Mouse (Mus musculus) heart, embryonic 12.5 days (tissue): ENCODE data around the gene Polm. TPM values are rescaled to one million over a fixed set of nuclear protein-coding genes. Genes with fewer than 3 reads are reported as not detected.

Experiments
- ATAC-seq: fragments of 200-750 bp; cut with Nextera tagmentation; 2 replicates; pipeline ENCODE4 v1.8.0; 2017; ENCODE audit warnings: moderate TSS enrichment, moderate library complexity; ENCODE audit not compliant: insufficient number of reproducible peaks, low FRiP score
- H3K27ac ChIP-seq: fragments of 300-500 bp; sonication (generic); 2 replicates; pipeline ENCODE4 v1.5.1; 2016; ENCODE audit warnings: mild to moderate bottlenecking, moderate library complexity; ENCODE audit not compliant: poor library complexity, severe bottlenecking
- H3K27me3 ChIP-seq: fragments of 300-500 bp; sonication (generic); replicated peaks from 2 replicates; pipeline ENCODE4 v1.6.1; 2016; ENCODE audit warnings: mild to moderate bottlenecking, moderate library complexity
- H3K36me3 ChIP-seq: fragments of 300-500 bp; sonication (generic); 2 replicates; pipeline ENCODE4 v1.6.1; 2016; ENCODE audit warnings: mild to moderate bottlenecking, moderate library complexity
- H3K4me1 ChIP-seq: fragments of 300-500 bp; sonication (generic); replicated peaks from 2 replicates; pipeline ENCODE4 v1.6.1; 2016; ENCODE audit warnings: mild to moderate bottlenecking
- H3K4me2 ChIP-seq: fragments of 300-500 bp; sonication (generic); 2 replicates; pipeline ENCODE4 v1.6.1; 2016; ENCODE audit warnings: mild to moderate bottlenecking, moderate library complexity
- H3K4me3 ChIP-seq: fragments of 300-500 bp; sonication (generic); 2 replicates; pipeline ENCODE4 v1.5.1; 2016; ENCODE audit warnings: mild to moderate bottlenecking
- H3K9ac ChIP-seq: fragments of 300-500 bp; sonication (generic); 2 replicates; pipeline ENCODE4 v1.6.1; 2016; ENCODE audit warnings: mild to moderate bottlenecking, moderate library complexity
- H3K9me3 ChIP-seq: fragments of 300-500 bp; sonication (generic); replicated peaks from 2 replicates; pipeline ENCODE4 v1.6.1; 2016; ENCODE audit warnings: mild to moderate bottlenecking, moderate library complexity
- WGBS: fragments of 180-500 bp; shearing (Covaris S2); methylation state at CpG from one replicate; pipeline ENCODE4 v1.1.7; 2016; 5-methylcytosine and 5-hydroxymethylcytosine counted together
- polyA plus RNA-seq: library from polyadenylated mRNA; unstranded; fragments of >200 nt; fragmentation: Nextera tagmentation; extraction: Ambion mirVana; gene quantifications from 2 replicates; pipeline ENCODE4 v1.2.1, GENCODE M21; 2016

Gene Polm
- polyA plus RNA-seq, 1 experiment from 2014 or later: 8.4 TPM

- WGBS: 61% methylated on average over 3 of the region's 3 CpGs
- no peak for ATAC-seq
- Histone ChIP-seq H3K4me3 (peak overlapping the region; percentile 91; the same call in 1 of the 2 replicates), H3K9me3 (no peaks in the 10 kb centered on the region), H3K36me3 (peaks cover 37% of the 10 kb centered on the region), H3K27ac (no peak overlapping the region), H3K9ac (peak overlapping the region; percentile 86), H3K4me1 (peaks cover 22% of the 10 kb centered on the region), H3K27me3 (no peaks in the 10 kb centered on the region), H3K4me2 (peak overlapping the region; percentile 83)
These were observed 48.0 kb downstream of the Polm start for GRCm38 (mm10) chr11:5789754-5790333.

- peak; percentile 6; the same call in 1 of the 2 replicates for ATAC-seq
- peak overlapping the region; percentile 83 for H3K4me2 ChIP-seq
- peak overlapping the region; percentile 86 for H3K9ac ChIP-seq
- H3K36me3 ChIP-seq: peaks cover 31% of the 10 kb centered on the region
- 65% methylated on average over 6 of the region's 6 CpGs for WGBS
- H3K9me3 ChIP-seq: no peaks in the 10 kb centered on the region
- peak overlapping the region; percentile 94 for H3K27ac ChIP-seq
- peak overlapping the region; percentile 91 for H3K4me3 ChIP-seq
- no peaks in the 10 kb centered on the region for H3K27me3 ChIP-seq
- H3K4me1 ChIP-seq: peaks cover 22% of the 10 kb centered on the region
These were observed 48.6 kb downstream of the Polm start for GRCm38 (mm10) chr11:5789071-5789753.

- peak within 1 kb of the TSS; percentile 83 for H3K4me2 ChIP-seq
- H3K9me3 ChIP-seq: no peaks in the 10 kb centered on the region
- H3K9ac ChIP-seq: peak within 1 kb of the TSS; percentile 86
- peaks cover 24% of the 10 kb centered on the region for H3K36me3 ChIP-seq
- ATAC-seq: peak; percentile 96
- peak within 1 kb of the TSS; percentile 91 for H3K4me3 ChIP-seq
- H3K27ac ChIP-seq: peak within 1 kb of the TSS; percentile 94
- H3K27me3 ChIP-seq: no peaks in the 10 kb centered on the region
- peaks cover 22% of the 10 kb centered on the region for H3K4me1 ChIP-seq
- under 1% methylated on average over 74 of the region's 74 CpGs for WGBS
These were observed 49.5 kb downstream of the Polm start, which contains the start of gene Dbnl for GRCm38 (mm10) chr11:5788056-5789014. Gene Dbnl (plus strand): TSS chr11:5788488.

- H3K27ac ChIP-seq: peak overlapping the region; percentile 94
- peaks cover 22% of the 10 kb centered on the region for H3K4me1 ChIP-seq
- peak overlapping the region; percentile 83 for H3K4me2 ChIP-seq
- no peak for ATAC-seq
- H3K9ac ChIP-seq: peak overlapping the region; percentile 86
- peaks cover 20% of the 10 kb centered on the region for H3K36me3 ChIP-seq
- WGBS: 34% methylated on average over 8 of the region's 8 CpGs
- no peaks in the 10 kb centered on the region for H3K27me3 ChIP-seq
- H3K9me3 ChIP-seq: no peaks in the 10 kb centered on the region
- H3K4me3 ChIP-seq: peak overlapping the region; percentile 91
These were observed 50.2 kb downstream of the Polm start for GRCm38 (mm10) chr11:5787671-5788055.

GRCm38 (mm10) chr11:5785732-5786131, 52.1 kb downstream of the Polm start:
- Histone ChIP-seq H3K36me3 (peaks cover 8% of the 10 kb centered on the region), H3K9me3 (no peaks in the 10 kb centered on the region), H3K27ac (no peak overlapping the region), H3K27me3 (no peaks in the 10 kb centered on the region), H3K9ac (no peak overlapping the region), H3K4me2 (no peak overlapping the region), H3K4me1 (peaks cover 25% of the 10 kb centered on the region), H3K4me3 (no peak overlapping the region)
- ATAC-seq: no peak

- Histone ChIP-seq H3K4me2 (no peak overlapping the region), H3K36me3 (peaks cover 14% of the 10 kb centered on the region; the same call in 1 of the 2 replicates), H3K4me1 (peaks cover 7% of the 10 kb centered on the region; the same call in 1 of the 2 replicates), H3K9ac (no peak overlapping the region), H3K4me3 (no peak overlapping the region), H3K27ac (no peak overlapping the region), H3K27me3 (no peaks in the 10 kb centered on the region), H3K9me3 (no peaks in the 10 kb centered on the region)
- WGBS: 41% methylated on average over 8 of the region's 8 CpGs
- ATAC-seq: 0 out of 2 replicates have a peak, but pooled peaks have one; percentile 41
These were observed 55.4 kb downstream of the Polm start for GRCm38 (mm10) chr11:5782199-5782944.

GRCm38 (mm10) chr11:5780035-5780499, 57.7 kb downstream of the Polm start:
- no peak overlapping the region for H3K4me3 ChIP-seq
- no peak overlapping the region for H3K9ac ChIP-seq
- peaks cover 14% of the 10 kb centered on the region; the same call in 1 of the 2 replicates for H3K36me3 ChIP-seq
- H3K4me2 ChIP-seq: no peak overlapping the region
- ATAC-seq: peak; percentile 38; the same call in 1 of the 2 replicates
- no peaks in the 10 kb centered on the region for H3K9me3 ChIP-seq
- 77% methylated on average over 6 of the region's 6 CpGs for WGBS
- no peaks in the 10 kb centered on the region for H3K27me3 ChIP-seq
- H3K4me1 ChIP-seq: peaks cover 3% of the 10 kb centered on the region; the same call in 1 of the 2 replicates
- no peak overlapping the region for H3K27ac ChIP-seq

- 0 out of 2 replicates have a peak, but pooled peaks cover 2% of the 10 kb centered on the region for H3K9me3 ChIP-seq
- H3K4me1 ChIP-seq: peaks cover 3% of the 10 kb centered on the region; the same call in 1 of the 2 replicates
- no peak overlapping the region for H3K9ac ChIP-seq
- H3K36me3 ChIP-seq: peaks cover 13% of the 10 kb centered on the region; the same call in 1 of the 2 replicates
- ATAC-seq: no peak
- H3K27me3 ChIP-seq: no peaks in the 10 kb centered on the region
- H3K27ac ChIP-seq: no peak overlapping the region
- WGBS: 66% methylated on average over 2 of the region's 2 CpGs
- H3K4me2 ChIP-seq: no peak overlapping the region
- H3K4me3 ChIP-seq: no peak overlapping the region
These were observed 59.3 kb downstream of the Polm start for GRCm38 (mm10) chr11:5778481-5778880.
